Mouse (Mus musculus) CD8-positive naive resting alpha-beta T cell, adult 2 months (primary cell): ENCODE measurements around the gene Cab39l.

ENCODE experiments used
- DNase-seq, 2 experiments: peaks; one replicate each; pipeline ENCODE4 v3.0.0; 2022; ENCODE audit warnings: low read depth in 2 of 2, low spot score in 2 of 2

The Cab39l gene

GRCm38 (mm10) chr14:59627823-59628222 is 187.1 kb downstream of the Cab39l start:
- DNase-seq: no peak

- DNase-seq: no peak
Observed at GRCm38 (mm10) chr14:59629308-59629707, 188.5 kb downstream of the Cab39l start.

GRCm38 (mm10) chr14:59630096-59630495 is 189.3 kb downstream of the Cab39l start:
- no peak for DNase-seq

GRCm38 (mm10) chr14:59632067-59632466 is 191.3 kb downstream of the Cab39l start:
- no peak for DNase-seq

DNA sequence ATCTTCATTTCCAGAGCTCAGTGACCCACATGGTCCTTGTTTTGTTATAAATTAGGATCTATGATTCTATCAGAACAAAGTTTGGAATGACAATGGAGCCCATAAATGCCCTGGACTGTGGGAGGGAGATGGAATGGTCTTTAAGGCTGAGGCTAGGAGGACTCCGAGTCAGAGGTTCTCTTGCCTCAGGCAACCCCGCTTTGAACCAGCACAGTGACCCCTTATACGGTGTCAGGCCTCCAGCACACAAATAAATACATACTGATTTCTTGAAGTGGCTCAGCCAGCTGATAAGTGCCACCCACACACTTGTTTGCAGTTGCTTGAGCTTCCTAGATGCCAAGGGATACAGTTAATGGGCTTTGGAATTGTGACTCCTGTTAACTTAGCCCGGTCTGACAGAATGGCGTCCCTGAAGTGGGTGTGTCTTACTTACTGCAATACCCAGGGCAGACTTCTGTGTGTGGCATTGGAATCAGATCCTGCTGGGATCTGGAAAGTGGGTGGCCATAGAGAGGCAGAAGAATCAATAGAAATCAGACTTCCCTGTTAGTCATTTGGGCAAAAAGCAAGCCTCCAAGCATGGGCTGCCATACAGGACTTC is 192.6 kb downstream of the Cab39l start:
- DNase-seq: no peak

DNA sequence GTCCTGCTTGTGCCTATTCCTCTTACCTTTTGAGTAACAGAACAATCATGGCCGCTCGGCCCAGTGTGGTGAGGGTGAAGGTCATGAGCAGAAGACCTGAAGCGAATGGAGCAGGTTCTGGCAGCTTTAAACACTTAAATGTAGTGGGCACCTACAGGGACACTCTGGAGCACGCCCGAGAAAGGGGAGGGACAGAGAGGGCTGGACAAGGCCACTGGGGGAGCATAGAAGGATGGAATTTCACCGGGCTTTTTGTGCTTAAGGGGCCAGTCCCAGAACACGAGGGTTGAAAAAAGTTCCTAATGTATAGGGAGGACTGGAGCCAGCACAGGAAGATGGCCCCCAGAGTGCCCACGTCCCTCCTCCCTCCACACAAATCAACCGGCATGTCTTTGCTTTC is 193.2 kb downstream of the Cab39l start:
- no peak for DNase-seq
